Mouse (Mus musculus) bone marrow macrophage, adult 2 months (primary cell): ENCODE measurements around the gene Rcor3. TPM values are rescaled to one million over a fixed set of nuclear protein-coding genes. Genes with fewer than 3 reads are reported as not detected.

Source experiments
- H3K27ac ChIP-seq: 2 replicates; pipeline ENCODE4 v1.5.1; 2012; ENCODE audit warnings: low read depth, low read length; ENCODE audit not compliant: insufficient read depth
- H3K4me1 ChIP-seq: 2 replicates; pipeline ENCODE4 v1.6.1; 2012; ENCODE audit warnings: low read length; ENCODE audit not compliant: control insufficient read depth, insufficient read depth
- H3K4me3 ChIP-seq: 2 replicates; pipeline ENCODE4 v1.5.1; 2012; ENCODE audit warnings: mild to moderate bottlenecking, low read length, moderate library complexity; ENCODE audit not compliant: insufficient read depth
- CTCF ChIP-seq: IDR thresholded peaks from 2 replicates; pipeline ENCODE4 v1.5.1; 2012; ENCODE audit warnings: low read depth, mild to moderate bottlenecking, low read length, moderate library complexity
- POLR2A ChIP-seq: IDR thresholded peaks from 2 replicates; pipeline ENCODE4 v1.6.1; 2012; ENCODE audit warnings: mild to moderate bottlenecking, low read depth, low read length, borderline replicate concordance
- polyA plus RNA-seq: library from polyadenylated mRNA; stranded (reverse); fragments of >200 nt; gene quantifications from 2 replicates; pipeline ENCODE4 v1.2.4, GENCODE M21; 2012; ENCODE audit not compliant: missing spikeins, insufficient read depth, insufficient read length

Gene Rcor3
- polyA plus RNA-seq, 1 experiment = 27.4 TPM

GRCm38 (mm10) chr1:192095626-192096025, 42.2 kb downstream of the Rcor3 start:
- H3K4me1 ChIP-seq = no peaks in the 10 kb centered on the region
- no peak overlapping the region for H3K27ac ChIP-seq
- no peak for TF ChIP-seq CTCF
- no peak for TF ChIP-seq POLR2A
- H3K4me3 ChIP-seq = no peak overlapping the region

GRCm38 (mm10) chr1:192094451-192095170, 43.3 kb downstream of the Rcor3 start:
- H3K4me1 ChIP-seq = peaks cover 2% of the 10 kb centered on the region; the same call in 1 of the 2 replicates
- TF ChIP-seq POLR2A (no peak), CTCF (no peak)
- H3K4me3 ChIP-seq = no peak overlapping the region
- no peak overlapping the region for H3K27ac ChIP-seq

- H3K27ac ChIP-seq = no peak overlapping the region
- peak overlapping the region; percentile 65 for H3K4me3 ChIP-seq
- TF ChIP-seq POLR2A (no peak), CTCF (peak; percentile 52; the same call in 1 of the 2 replicates)
- H3K4me1 ChIP-seq = peaks cover 3% of the 10 kb centered on the region
These were observed 44.8 kb downstream of the Rcor3 start for GRCm38 (mm10) chr1:192092879-192093660.

GRCm38 (mm10) chr1:192091806-192092772, 45.8 kb downstream of the Rcor3 start, which contains the start of gene Traf5:
Traf5 (minus strand) TSS chr1:192092559.
- peak within 1 kb of the TSS; percentile 30 for H3K27ac ChIP-seq
- peak within 1 kb of the TSS; percentile 65 for H3K4me3 ChIP-seq
- H3K4me1 ChIP-seq = peaks cover 12% of the 10 kb centered on the region
- TF ChIP-seq CTCF (no peak), POLR2A (0 out of 2 replicates have a peak, but pooled peaks have one; percentile 26)

- TF ChIP-seq POLR2A = no peak
- TF ChIP-seq CTCF = no peak
- Histone ChIP-seq H3K4me1 (peaks cover 19% of the 10 kb centered on the region), H3K4me3 (no peak overlapping the region), H3K27ac (no peak overlapping the region)
These were observed 46.9 kb downstream of the Rcor3 start for GRCm38 (mm10) chr1:192090689-192091567.

- Histone ChIP-seq H3K4me3 (no peak overlapping the region), H3K27ac (no peak overlapping the region), H3K4me1 (peaks cover 19% of the 10 kb centered on the region)
- TF ChIP-seq CTCF (no peak), POLR2A (no peak)
These were observed 47.6 kb downstream of the Rcor3 start for GRCm38 (mm10) chr1:192090281-192090680.

GRCm38 (mm10) chr1:192089208-192090166, 48.4 kb downstream of the Rcor3 start:
- TF ChIP-seq CTCF = no peak
- no peak for TF ChIP-seq POLR2A
- H3K4me1 ChIP-seq = peaks cover 19% of the 10 kb centered on the region
- no peak overlapping the region for H3K4me3 ChIP-seq
- no peak overlapping the region for H3K27ac ChIP-seq

- Histone ChIP-seq H3K4me1 (peaks cover 19% of the 10 kb centered on the region), H3K27ac (no peak overlapping the region), H3K4me3 (no peak overlapping the region)
- TF ChIP-seq POLR2A (no peak), CTCF (no peak)
These were observed 49.9 kb downstream of the Rcor3 start for GRCm38 (mm10) chr1:192088011-192088410.
